Mouse (Mus musculus) intestine, embryonic 16.5 days (tissue): Measurements from ENCODE around the gene Fry. TPM values are rescaled to one million over a fixed set of nuclear protein-coding genes. Genes with fewer than 3 reads are reported as not detected.

Source experiments
- ATAC-seq: fragments of 200-750 bp; cut with Nextera tagmentation; 2 replicates; pipeline ENCODE4 v1.8.0; 2017; ENCODE audit warnings: moderate TSS enrichment, moderate library complexity
- H3K27ac ChIP-seq: fragments of 300-500 bp; sonication (generic); 2 replicates; pipeline ENCODE4 v1.5.1; 2014; ENCODE audit warnings: mild to moderate bottlenecking, low read length
- H3K27me3 ChIP-seq: fragments of 300-500 bp; sonication (generic); replicated peaks from 2 replicates; pipeline ENCODE4 v1.6.1; 2014; ENCODE audit warnings: low read length, control low read depth, mixed read lengths; ENCODE audit not compliant: control insufficient read depth, insufficient read depth
- H3K36me3 ChIP-seq: fragments of 300-500 bp; sonication (generic); 2 replicates; pipeline ENCODE4 v1.6.1; 2014; ENCODE audit warnings: low read length, control low read depth; ENCODE audit not compliant: control insufficient read depth, insufficient read depth
- H3K4me1 ChIP-seq: fragments of 300-500 bp; sonication (generic); 2 replicates; pipeline ENCODE4 v1.6.1; 2014; ENCODE audit warnings: low read length, control low read depth, mixed read lengths; ENCODE audit not compliant: control insufficient read depth, insufficient read depth
- H3K4me2 ChIP-seq: fragments of 300-500 bp; sonication (generic); 2 replicates; pipeline ENCODE4 v1.6.1; 2014; ENCODE audit warnings: low read depth, low read length, control low read depth
- H3K4me3 ChIP-seq: fragments of 300-500 bp; sonication (generic); 2 replicates; pipeline ENCODE4 v1.5.1; 2014; ENCODE audit warnings: mild to moderate bottlenecking, low read length
- H3K9ac ChIP-seq: fragments of 300-500 bp; sonication (generic); 2 replicates; pipeline ENCODE4 v1.6.1; 2014; ENCODE audit warnings: low read depth, low read length
- H3K9me3 ChIP-seq: fragments of 300-500 bp; sonication (generic); 2 replicates; pipeline ENCODE4 v1.6.1; 2016; ENCODE audit warnings: low read length, control low read depth; ENCODE audit not compliant: control insufficient read depth
- WGBS: fragments of 180-500 bp; shearing (Covaris S2); extraction: QIAGEN DNeasy Blood & Tissue Kit; methylation state at CpG from one replicate; pipeline ENCODE4 v1.1.7; 2014; 5-methylcytosine and 5-hydroxymethylcytosine counted together
- polyA plus RNA-seq: library from polyadenylated mRNA; unstranded; fragments of >200 nt; fragmentation: Nextera tagmentation; extraction: Ambion mirVana; gene quantifications from 2 replicates; pipeline ENCODE4 v1.2.1, GENCODE M21; 2015

Fry gene
- polyA plus RNA-seq, 1 experiment from 2014 or later, result 6.1 TPM

DNA sequence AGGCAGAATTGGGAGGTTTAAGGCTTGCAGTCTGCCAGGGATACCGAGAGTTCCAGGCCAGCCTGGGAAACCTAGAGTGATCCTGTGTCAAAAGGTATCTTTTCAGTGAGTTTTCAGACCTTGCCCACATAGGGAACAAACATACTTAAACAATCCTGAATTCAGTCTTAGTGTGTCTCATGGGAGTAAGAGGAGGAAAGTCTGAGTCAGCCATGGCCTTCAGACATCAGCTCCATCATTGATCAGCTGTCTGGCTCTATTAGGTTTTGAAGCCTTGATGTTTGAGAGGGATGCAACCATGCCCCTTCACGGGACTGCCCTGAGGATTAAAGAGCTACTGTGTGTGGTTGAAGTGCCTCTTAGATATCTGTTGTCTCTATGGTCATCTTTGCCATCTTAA, 232.7 kb downstream of the Fry start:
- WGBS, result 81% methylated on average over 2 of the region's 2 CpGs
- no peak overlapping the region for H3K27ac ChIP-seq
- no peaks in the 10 kb centered on the region for H3K9me3 ChIP-seq
- H3K9ac ChIP-seq, result no peak overlapping the region
- no peak for ATAC-seq
- no peaks in the 10 kb centered on the region for H3K4me1 ChIP-seq
- H3K4me2 ChIP-seq, result no peak overlapping the region
- peaks cover 5% of the 10 kb centered on the region; the same call in 1 of the 2 replicates for H3K36me3 ChIP-seq
- no peak overlapping the region for H3K4me3 ChIP-seq
- no peaks in the 10 kb centered on the region for H3K27me3 ChIP-seq

DNA sequence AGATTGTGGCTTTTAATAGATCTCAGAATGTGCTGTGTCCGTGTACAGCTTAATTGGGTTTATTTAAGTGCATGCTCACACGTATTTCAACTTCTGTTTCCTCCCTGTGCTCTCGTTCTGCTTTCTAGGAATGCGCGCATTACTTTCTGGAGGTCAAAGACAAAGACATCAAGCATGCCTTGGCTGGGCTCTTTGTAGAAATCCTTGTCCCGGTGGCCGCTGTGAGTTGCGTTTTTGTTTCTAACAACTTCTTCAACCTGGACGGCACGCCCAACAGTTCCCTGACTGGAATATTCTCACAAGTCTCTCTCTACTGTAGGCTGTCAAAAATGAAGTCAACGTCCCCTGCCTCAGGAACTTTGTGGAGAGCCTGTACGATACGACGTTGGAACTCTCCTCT, 240.2 kb downstream of the Fry start:
- Histone ChIP-seq H3K9ac (no peak overlapping the region), H3K4me1 (no peaks in the 10 kb centered on the region), H3K27ac (no peak overlapping the region), H3K27me3 (no peaks in the 10 kb centered on the region), H3K4me2 (no peak overlapping the region), H3K4me3 (no peak overlapping the region), H3K36me3 (no peaks in the 10 kb centered on the region), H3K9me3 (no peaks in the 10 kb centered on the region)
- 74% methylated on average over 14 of the region's 14 CpGs for WGBS
- ATAC-seq, result no peak

DNA sequence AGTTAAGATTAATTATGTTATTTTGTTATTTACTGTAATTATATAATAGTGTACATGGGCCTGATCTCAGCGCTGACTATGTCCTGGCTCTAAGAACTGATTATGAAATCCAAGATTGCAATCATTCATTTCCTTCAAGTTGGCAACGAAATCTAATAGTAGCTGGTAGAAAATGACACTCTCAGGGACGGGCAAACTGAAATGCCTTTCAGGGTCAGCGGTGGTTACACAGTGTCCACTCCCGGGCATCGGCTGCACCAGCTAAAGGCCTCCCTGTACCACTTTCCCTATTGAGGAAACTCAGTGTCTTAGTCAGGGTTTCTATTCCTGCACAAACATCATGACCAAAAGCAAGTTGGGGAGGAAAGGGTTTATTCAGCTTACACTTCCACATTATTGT, 243.8 kb downstream of the Fry start:
- Histone ChIP-seq H3K9me3 (no peaks in the 10 kb centered on the region), H3K27ac (no peak overlapping the region), H3K9ac (no peak overlapping the region), H3K4me1 (no peaks in the 10 kb centered on the region), H3K36me3 (no peaks in the 10 kb centered on the region), H3K4me3 (no peak overlapping the region), H3K27me3 (no peaks in the 10 kb centered on the region), H3K4me2 (no peak overlapping the region)
- 86% methylated on average over 6 of the region's 6 CpGs for WGBS
- ATAC-seq, result no peak

DNA sequence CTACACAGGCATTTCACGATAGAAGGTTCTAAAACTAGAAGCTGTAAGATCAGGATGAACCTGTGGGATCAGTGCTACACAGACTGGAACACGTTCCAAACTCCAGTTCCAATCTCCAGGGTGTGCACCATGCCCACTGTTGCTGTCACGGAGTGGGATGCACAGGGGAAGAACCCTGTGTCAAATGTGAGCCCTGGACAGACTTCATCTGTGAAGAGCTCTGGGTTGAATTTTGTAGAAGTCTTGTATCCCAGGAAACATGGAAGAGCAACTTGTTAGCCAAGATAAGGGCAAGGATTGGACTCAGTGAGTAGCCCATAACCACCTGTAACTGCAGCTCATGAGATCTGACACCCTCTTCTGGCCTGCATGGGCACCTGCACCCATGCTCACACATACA, 246.2 kb downstream of the Fry start:
- H3K4me2 ChIP-seq, result no peak overlapping the region
- H3K27me3 ChIP-seq, result no peaks in the 10 kb centered on the region
- no peak for ATAC-seq
- no peak overlapping the region for H3K27ac ChIP-seq
- H3K9ac ChIP-seq, result no peak overlapping the region
- no peaks in the 10 kb centered on the region for H3K4me1 ChIP-seq
- no peaks in the 10 kb centered on the region for H3K36me3 ChIP-seq
- H3K9me3 ChIP-seq, result no peaks in the 10 kb centered on the region
- H3K4me3 ChIP-seq, result no peak overlapping the region
- WGBS, result 89% methylated on average over 3 of the region's 3 CpGs

DNA sequence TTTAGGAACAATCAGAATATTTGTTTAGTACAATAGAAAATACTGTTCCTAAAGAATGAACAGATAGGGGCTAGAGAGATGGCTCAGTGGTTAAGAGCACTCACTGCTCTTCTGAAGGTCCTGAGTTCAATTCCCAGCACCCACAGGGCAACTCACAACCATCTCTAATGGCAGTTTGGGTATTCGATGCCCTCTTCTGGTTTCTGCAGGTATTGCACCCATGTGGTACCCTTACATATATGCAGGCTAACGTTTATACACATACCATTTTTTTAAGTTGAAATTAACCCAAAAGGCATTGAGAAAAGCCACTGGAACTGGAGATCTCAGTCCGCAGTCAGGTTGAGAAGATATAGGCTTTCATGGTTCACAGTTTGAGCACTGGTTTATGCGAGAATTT, 248.6 kb downstream of the Fry start:
- Histone ChIP-seq H3K36me3 (no peaks in the 10 kb centered on the region), H3K9ac (no peak overlapping the region), H3K9me3 (no peaks in the 10 kb centered on the region), H3K4me1 (no peaks in the 10 kb centered on the region), H3K27ac (no peak overlapping the region), H3K4me3 (no peak overlapping the region), H3K27me3 (no peaks in the 10 kb centered on the region), H3K4me2 (no peak overlapping the region)
- ATAC-seq, result no peak
- 82% methylated on average over 4 of the region's 4 CpGs for WGBS

DNA sequence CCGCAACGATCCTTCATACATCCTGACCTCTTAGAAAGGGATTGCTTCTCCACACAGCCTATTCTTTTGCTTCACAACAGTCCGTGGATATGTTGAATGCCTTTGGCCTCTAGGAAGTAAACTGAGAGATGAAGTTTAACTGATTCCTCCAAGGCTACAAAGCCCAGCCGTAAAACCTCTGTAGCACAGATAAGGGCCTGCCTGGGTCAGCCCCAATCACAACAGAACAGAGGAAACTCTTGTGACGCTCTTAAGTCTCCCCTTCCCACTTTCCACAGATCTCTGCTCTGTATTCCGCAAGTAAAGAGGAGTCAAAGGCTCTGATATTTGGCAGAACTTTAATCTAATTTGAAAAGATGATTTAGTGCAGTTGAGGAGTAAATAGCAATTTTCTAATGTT, 251.8 kb downstream of the Fry start:
- no peaks in the 10 kb centered on the region for H3K9me3 ChIP-seq
- ATAC-seq, result no peak
- no peaks in the 10 kb centered on the region for H3K36me3 ChIP-seq
- no peak overlapping the region for H3K4me3 ChIP-seq
- no peak overlapping the region for H3K4me2 ChIP-seq
- H3K27ac ChIP-seq, result no peak overlapping the region
- no peaks in the 10 kb centered on the region for H3K27me3 ChIP-seq
- WGBS, result 48% methylated on average over 6 of the region's 6 CpGs
- H3K9ac ChIP-seq, result no peak overlapping the region
- no peaks in the 10 kb centered on the region for H3K4me1 ChIP-seq

DNA sequence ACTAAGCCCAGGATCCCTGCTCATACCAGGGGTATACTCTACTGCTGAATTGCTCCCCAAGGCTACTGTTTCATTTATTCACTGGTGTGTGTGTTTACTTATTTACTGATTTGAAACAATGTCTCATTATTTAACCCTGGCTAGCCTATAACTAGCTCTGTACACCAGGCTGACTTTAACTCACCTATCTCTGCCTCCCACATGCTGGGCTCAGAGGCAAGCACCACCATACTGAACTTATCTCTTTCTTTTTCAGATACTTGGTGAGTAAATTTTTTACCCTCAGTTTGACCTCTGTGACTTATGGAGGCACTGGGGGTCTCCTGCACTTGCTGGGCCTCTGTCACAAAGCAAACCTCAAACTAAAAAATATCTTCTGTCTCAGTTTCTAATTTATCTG, 252.4 kb downstream of the Fry start:
- no peaks in the 10 kb centered on the region for H3K9me3 ChIP-seq
- H3K27ac ChIP-seq, result no peak overlapping the region
- H3K4me3 ChIP-seq, result no peak overlapping the region
- no peak overlapping the region for H3K9ac ChIP-seq
- ATAC-seq, result no peak
- no peak overlapping the region for H3K4me2 ChIP-seq
- no peaks in the 10 kb centered on the region for H3K4me1 ChIP-seq
- H3K27me3 ChIP-seq, result no peaks in the 10 kb centered on the region
- no peaks in the 10 kb centered on the region for H3K36me3 ChIP-seq

DNA sequence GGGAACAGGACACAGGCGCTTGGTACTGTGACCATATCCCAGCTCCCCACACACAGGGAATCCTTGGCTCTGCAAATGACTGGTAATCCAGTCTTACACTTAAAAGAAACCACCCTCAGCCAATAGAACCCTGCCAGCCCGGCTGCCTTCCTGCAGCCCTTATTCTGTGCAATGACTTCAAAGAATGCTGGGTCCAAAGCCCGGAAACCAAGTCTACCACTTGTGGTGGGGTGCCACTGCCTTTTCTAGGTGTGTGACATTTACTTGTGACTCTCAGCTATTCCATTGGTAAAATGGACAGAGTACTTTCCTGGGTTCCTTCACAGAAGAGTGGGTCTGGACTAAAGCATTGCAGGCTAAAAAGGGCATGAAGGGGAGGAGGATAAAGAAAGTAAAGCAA, 254.5 kb downstream of the Fry start:
- H3K4me3 ChIP-seq, result no peak overlapping the region
- no peak for ATAC-seq
- H3K27me3 ChIP-seq, result no peaks in the 10 kb centered on the region
- H3K9ac ChIP-seq, result no peak overlapping the region
- no peaks in the 10 kb centered on the region for H3K36me3 ChIP-seq
- no peaks in the 10 kb centered on the region for H3K9me3 ChIP-seq
- no peak overlapping the region for H3K27ac ChIP-seq
- no peaks in the 10 kb centered on the region for H3K4me1 ChIP-seq
- 91% methylated on average over 3 of the region's 3 CpGs for WGBS
- H3K4me2 ChIP-seq, result no peak overlapping the region

DNA sequence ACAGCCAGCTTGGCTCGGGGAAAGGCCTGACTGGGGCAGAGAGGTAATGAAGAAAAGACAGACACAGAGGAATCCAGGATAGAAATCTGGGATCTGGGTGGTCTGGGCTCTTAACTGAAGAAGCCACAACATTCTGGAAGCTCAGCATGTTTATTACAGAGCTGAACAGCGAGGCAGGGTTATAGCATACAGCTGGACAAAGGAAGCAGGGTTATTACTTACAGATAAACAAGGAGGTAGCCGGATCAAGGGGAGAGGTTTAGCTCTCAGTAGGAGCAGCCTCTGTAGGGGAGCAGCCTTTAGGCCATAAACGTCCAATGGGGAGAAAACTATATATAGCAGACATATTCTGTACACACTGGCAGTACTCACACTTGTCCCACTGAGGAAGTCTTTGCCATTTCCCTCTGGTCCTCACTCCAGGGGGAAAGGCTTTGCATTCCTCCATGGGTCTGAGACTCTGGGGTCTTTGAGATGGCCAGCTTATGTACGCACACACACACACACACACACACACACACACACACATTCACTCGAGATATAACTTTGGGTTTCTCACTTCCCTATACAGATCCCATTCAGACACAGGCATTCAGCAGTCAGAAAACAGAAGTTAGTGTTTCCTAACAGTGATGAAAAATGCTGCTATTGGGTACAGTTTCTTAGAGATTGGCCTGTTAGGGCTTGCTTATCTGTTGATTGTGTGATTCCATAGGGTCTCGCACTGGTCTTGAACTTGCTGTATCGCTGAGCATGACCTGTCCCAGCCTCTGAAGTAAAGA, 256.5 kb downstream of the Fry start:
- Histone ChIP-seq H3K9ac (no peak overlapping the region), H3K27me3 (no peaks in the 10 kb centered on the region), H3K4me1 (no peaks in the 10 kb centered on the region), H3K4me2 (no peak overlapping the region), H3K27ac (peak overlapping the region; percentile 6; the same call in 1 of the 2 replicates), H3K4me3 (no peak overlapping the region), H3K36me3 (no peaks in the 10 kb centered on the region), H3K9me3 (no peaks in the 10 kb centered on the region)
- 60% methylated on average over 8 of the region's 8 CpGs for WGBS
- peak; percentile 68 for ATAC-seq

DNA sequence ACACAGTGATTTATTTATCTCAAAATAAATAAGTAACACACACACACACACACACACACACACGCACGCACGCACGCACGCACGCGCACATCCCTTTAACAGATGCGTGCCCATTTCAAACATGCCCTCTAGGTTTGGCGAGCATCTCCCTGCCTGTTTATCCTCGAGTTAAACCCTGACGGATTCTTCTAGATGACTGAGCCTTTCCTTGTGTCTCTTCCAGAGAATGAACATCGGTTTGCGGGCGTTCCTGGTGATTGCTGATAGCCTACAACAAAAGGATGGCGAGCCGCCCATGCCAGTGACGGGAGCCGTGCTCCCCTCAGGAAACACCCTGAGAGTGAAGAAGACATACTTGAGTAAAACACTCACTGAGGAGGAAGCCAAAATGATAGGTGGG, 260.1 kb downstream of the Fry start:
- Histone ChIP-seq H3K27me3 (no peaks in the 10 kb centered on the region), H3K9ac (no peak overlapping the region)
- 82% methylated on average over 18 of the region's 18 CpGs for WGBS

More for the DNA sequence above, 260.1 kb downstream of the Fry start:
- no peak overlapping the region for H3K4me3 ChIP-seq
- no peak for ATAC-seq
- no peak overlapping the region for H3K4me2 ChIP-seq
- no peaks in the 10 kb centered on the region for H3K4me1 ChIP-seq
- no peak overlapping the region for H3K27ac ChIP-seq
- H3K9me3 ChIP-seq, result no peaks in the 10 kb centered on the region
- no peaks in the 10 kb centered on the region for H3K36me3 ChIP-seq
